ENCODE assay signal across 8 mouse cellular contexts in the genomic region with DNA sequence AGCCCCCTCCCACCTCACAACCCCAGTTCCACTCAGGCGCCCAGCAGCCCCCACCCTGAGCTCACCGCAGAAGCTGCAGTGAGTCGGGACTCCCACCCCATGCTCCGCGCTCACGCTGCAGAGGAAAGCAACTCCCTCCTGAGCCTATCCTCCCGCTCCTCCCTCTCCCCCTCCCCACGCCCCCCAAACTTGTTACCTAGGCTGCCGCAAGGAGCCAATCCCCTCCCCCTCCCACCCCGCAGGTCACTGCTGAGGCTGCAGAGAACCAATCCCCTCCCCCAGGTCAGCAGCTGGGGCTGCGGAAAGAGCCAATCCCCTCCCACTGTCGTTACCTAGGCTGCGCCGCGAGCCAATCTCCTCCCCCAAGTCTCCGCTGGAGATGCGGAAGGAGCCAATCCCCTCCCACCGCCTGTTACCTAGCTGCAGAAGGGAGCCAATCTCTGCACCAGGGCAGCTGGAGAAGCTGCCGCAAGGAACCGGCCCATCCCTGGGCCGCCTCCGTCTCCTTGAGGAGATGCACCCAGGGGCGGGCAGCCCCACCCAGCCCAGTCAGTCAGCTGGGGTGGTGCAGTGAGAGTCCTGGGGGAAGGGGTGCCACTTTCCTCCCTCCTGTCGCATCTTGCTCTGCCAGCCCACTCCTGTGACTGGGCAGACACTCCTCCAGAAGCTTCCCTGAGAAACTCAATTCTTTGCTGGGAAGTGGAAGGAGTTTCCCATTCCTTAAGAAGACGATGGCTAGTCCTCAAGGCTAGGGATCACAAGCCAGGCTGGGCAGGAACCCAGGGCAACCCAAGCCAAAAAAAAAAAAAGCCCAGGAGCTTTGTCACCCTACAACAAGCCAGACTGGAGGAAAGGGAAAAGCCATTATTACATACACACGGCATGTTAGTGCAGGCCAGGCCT. TPM values are rescaled to one million over a fixed set of nuclear protein-coding genes. Genes with fewer than 3 reads are reported as not detected.
DNase-seq lines count a peak whose midpoint lies in the region; ATAC-seq and TF ChIP-seq lines count a peak whose summit lies in the region.

No protein-coding gene starts in this region.

- WGBS in heart, embryonic 14.5 days: under 1% methylated on average over 24 of the region's 26 CpGs
- WGBS in liver, embryonic 11.5 days: 5% methylated on average over 25 of the region's 26 CpGs

- peak overlapping the region; percentile 57 for H3K27ac ChIP-seq in brown adipose tissue, adult 24 weeks (replicated peaks; ENCODE audit: low read depth, low read length)
- peak overlapping the region; percentile 77 to 99 for H3K27ac ChIP-seq in heart, embryonic 14.5 days (replicated peaks in 1 of 2; ENCODE audit: control insufficient read depth in 1 of 2, insufficient read depth in 1 of 2, low read depth in 2 of 2, low read length in 2 of 2)
- peak overlapping the region; percentile 70 for H3K27ac ChIP-seq in liver, embryonic 11.5 days (ENCODE audit: low read depth, low read length)

- H3K9me3 ChIP-seq in heart, embryonic 14.5 days (ENCODE audit: control insufficient read depth, low read length): no peaks in the 10 kb centered on the region
- no peaks in the 10 kb centered on the region for H3K9me3 ChIP-seq in liver, embryonic 11.5 days (ENCODE audit: control insufficient read depth, low read length)

- peaks cover 57% of the 10 kb centered on the region for H3K36me3 ChIP-seq in heart, embryonic 14.5 days (ENCODE audit: control insufficient read depth, insufficient read depth, low read length)
- peaks cover 43% of the 10 kb centered on the region for H3K36me3 ChIP-seq in liver, embryonic 11.5 days (ENCODE audit: control insufficient read depth, insufficient read depth, low read length)
- H3K36me3 ChIP-seq in myocyte (ENCODE audit: control insufficient read depth, insufficient read depth): peaks cover 40% of the 10 kb centered on the region

- H3K27me3 ChIP-seq in heart, embryonic 14.5 days (ENCODE audit: control insufficient read depth, insufficient read depth, low read length): no peaks in the 10 kb centered on the region
- no peaks in the 10 kb centered on the region for H3K27me3 ChIP-seq in liver, embryonic 11.5 days (replicated peaks; ENCODE audit: control insufficient read depth, insufficient read depth, low read length)
- H3K27me3 ChIP-seq in myocyte (ENCODE audit: control insufficient read depth, insufficient read depth, insufficient read length): no peaks in the 10 kb centered on the region

- peak overlapping the region; percentile 66 for H3K4me3 ChIP-seq in brown adipose tissue, adult 24 weeks (ENCODE audit: insufficient read depth, low read depth, low read length)
- peak overlapping the region; percentile 44 to 67 for H3K4me3 ChIP-seq in heart, embryonic 14.5 days (ENCODE audit: control insufficient read depth in 1 of 2, insufficient read depth in 1 of 2, low read depth in 1 of 2, low read length in 2 of 2)
- H3K4me3 ChIP-seq in liver, embryonic 11.5 days (ENCODE audit: low read depth, low read length): peak overlapping the region; percentile 55
- H3K4me3 ChIP-seq in myocyte: peak overlapping the region; percentile 93

- TF ChIP-seq POLR2A in myocyte (IDR thresholded peaks at IDR 0.05; ENCODE audit: insufficient read length, low read depth): peak; percentile 89

- peaks cover 13% of the 10 kb centered on the region; the same call in 1 of the 2 replicates for H3K4me1 ChIP-seq in brown adipose tissue, adult 24 weeks (ENCODE audit: control insufficient read depth, insufficient read depth, insufficient read length, low read length)
- H3K4me1 ChIP-seq in heart, embryonic 14.5 days (ENCODE audit: control insufficient read depth in 2 of 2, insufficient read depth in 2 of 2, low read length in 2 of 2): peaks cover 40 to 60% of the 10 kb centered on the region in 2 experiments
- H3K4me1 ChIP-seq in liver, embryonic 11.5 days (replicated peaks; ENCODE audit: control insufficient read depth, insufficient read depth, low read length): peaks cover 55% of the 10 kb centered on the region

- peak overlapping the region; percentile 73 for H3K9ac ChIP-seq in heart, embryonic 14.5 days (ENCODE audit: low read length)
- H3K9ac ChIP-seq in liver, embryonic 11.5 days (ENCODE audit: low read depth, low read length): peak overlapping the region; percentile 57

- peak; percentile 99 for ATAC-seq in CD4-positive, CD25-positive, alpha-beta regulatory T cell, adult 4 months
- ATAC-seq in erythroid progenitor cell, adult 5-6 weeks (replicated peaks; ENCODE audit: low FRiP score, poor library complexity, severe bottlenecking): peak; percentile 89
- ATAC-seq in heart, embryonic 14.5 days (ENCODE audit: insufficient number of reproducible peaks, insufficient read depth, low FRiP score, low read depth): peak; percentile 77
- peak; percentile 83 for ATAC-seq in liver, embryonic 11.5 days (replicated peaks; ENCODE audit: low FRiP score)

- peak overlapping the region; percentile 98 for H3K4me2 ChIP-seq in heart, embryonic 14.5 days (ENCODE audit: low read length)
- H3K4me2 ChIP-seq in liver, embryonic 11.5 days: peak overlapping the region; percentile 88
- H3K4me2 ChIP-seq in myocyte (ENCODE audit: low read depth): peak overlapping the region; percentile 96

- peaks cover 82% of the 10 kb centered on the region for H3K79me2 ChIP-seq in myocyte (ENCODE audit: control insufficient read depth, insufficient read depth)

- peak; percentile 92 for DNase-seq in kidney, postnatal 10 days
- DNase-seq in liver, embryonic 11.5 days (ENCODE audit: low spot score): peak; percentile 82
- peak; percentile 80 to 89 for DNase-seq in spleen, postnatal 4 days (ENCODE audit: low spot score in 2 of 2)

- peak overlapping the region; percentile 67 for H3ac ChIP-seq in myocyte (ENCODE audit: control insufficient read depth, insufficient read length)

TF ChIP-seq in myocyte, 11 proteins besides CTCF, POLR2A, EP300 and RAD21 (continues in another document):
- TF ChIP-seq CEBPB (IDR thresholded peaks at IDR 0.05; ENCODE audit: insufficient read depth, poor library complexity, severe bottlenecking) (no peak), USF1 (IDR thresholded peaks at IDR 0.05; ENCODE audit: low read depth) (no peak), POLR2AphosphoS2 (IDR thresholded peaks at IDR 0.05; ENCODE audit: insufficient read length, low read depth) (peak; percentile 94), MYOD1 (IDR thresholded peaks at IDR 0.05; ENCODE audit: control insufficient read depth in 1 of 3, insufficient read length in 2 of 3, low read depth in 2 of 3) (peak in 1 of 3 experiments; percentile 62), MYOG (IDR thresholded peaks at IDR 0.05; ENCODE audit: control insufficient read depth in 1 of 3, insufficient read depth in 1 of 3, insufficient read length in 2 of 3, low read depth in 2 of 3) (peak in 1 of 3 experiments; percentile 67), MAX (IDR thresholded peaks at IDR 0.05; ENCODE audit: low read depth) (no peak), SRF (IDR thresholded peaks at IDR 0.05; ENCODE audit: control insufficient read depth, insufficient read length, low read depth) (no peak), E2F4 (IDR thresholded peaks at IDR 0.05; ENCODE audit: insufficient read depth) (no peak), REST (IDR thresholded peaks at IDR 0.05; ENCODE audit: insufficient read depth, insufficient read length) (no peak), TCF3 (IDR thresholded peaks at IDR 0.05; ENCODE audit: insufficient read length, low read depth) (no peak)

RNA-seq across cellular contexts. Expression of a gene that starts 5.6 kb away (rescaled TPM):
- polyA plus RNA-seq in CD4-positive, CD25-positive, alpha-beta regulatory T cell, adult 4 months (2017; shearing (Covaris generic)): 10 to 100 TPM; 21.3 to 26.1 TPM
- polyA plus RNA-seq in brown adipose tissue, adult 24 weeks (2012; ENCODE audit: insufficient read depth, insufficient read length, missing spikeins): 333 and 448 TPM in 2 replicates
- total RNA-seq in erythroid progenitor cell, adult 5-6 weeks (2015; ENCODE audit: low replicate concordance): 34.4 and 34.6 TPM in 2 replicates
- total RNA-seq in erythroid progenitor cell, adult 5-6 weeks (2017; ENCODE audit: low replicate concordance): 34.8 and 37.4 TPM in 2 replicates
- 49.7 and 55.1 TPM in 2 replicates for polyA plus RNA-seq in heart, embryonic 14.5 days (2014; fragmentation: Nextera tagmentation; extraction: Ambion mirVana)
- polyA plus RNA-seq in liver, embryonic 11.5 days (2014; fragmentation: Nextera tagmentation; extraction: Ambion mirVana): 27.6 and 28.9 TPM in 2 replicates
- 518 TPM for polyA plus RNA-seq in myocyte (2012; fragmentation: generic; extraction: Trizol)

RNA-seq across cellular contexts. Expression of a gene that starts 25.5 kb away (rescaled TPM):
- not detected for polyA plus RNA-seq in CD4-positive, CD25-positive, alpha-beta regulatory T cell, adult 4 months (2017; shearing (Covaris generic))
- polyA plus RNA-seq in brown adipose tissue, adult 24 weeks (2012; ENCODE audit: insufficient read depth, insufficient read length, missing spikeins): 55.7 and 98.7 TPM in 2 replicates
- not detected in 2 replicates for total RNA-seq in erythroid progenitor cell, adult 5-6 weeks (2015; ENCODE audit: low replicate concordance)
- total RNA-seq in erythroid progenitor cell, adult 5-6 weeks (2017; ENCODE audit: low replicate concordance): not detected in 2 replicates
- polyA plus RNA-seq in heart, embryonic 14.5 days (2014; fragmentation: Nextera tagmentation; extraction: Ambion mirVana): 134 and 141 TPM in 2 replicates
- polyA plus RNA-seq in liver, embryonic 11.5 days (2014; fragmentation: Nextera tagmentation; extraction: Ambion mirVana): 33.6 and 41.2 TPM in 2 replicates
- 120 TPM for polyA plus RNA-seq in myocyte (2012; fragmentation: generic; extraction: Trizol)

RNA-seq across cellular contexts. Expression of a gene that starts 35.2 kb away (rescaled TPM):
- polyA plus RNA-seq in CD4-positive, CD25-positive, alpha-beta regulatory T cell, adult 4 months (2017; shearing (Covaris generic)): 10 to 100 TPM; 50.8 to 52.7 TPM
- 24.3 and 31.2 TPM in 2 replicates for polyA plus RNA-seq in brown adipose tissue, adult 24 weeks (2012; ENCODE audit: insufficient read depth, insufficient read length, missing spikeins)
- total RNA-seq in erythroid progenitor cell, adult 5-6 weeks (2015; ENCODE audit: low replicate concordance): 41.5 and 60.9 TPM in 2 replicates
- total RNA-seq in erythroid progenitor cell, adult 5-6 weeks (2017; ENCODE audit: low replicate concordance): 60.8 and 75.6 TPM in 2 replicates
- 41.1 and 44.2 TPM in 2 replicates for polyA plus RNA-seq in heart, embryonic 14.5 days (2014; fragmentation: Nextera tagmentation; extraction: Ambion mirVana)
- 76.7 and 82.0 TPM in 2 replicates for polyA plus RNA-seq in liver, embryonic 11.5 days (2014; fragmentation: Nextera tagmentation; extraction: Ambion mirVana)
- polyA plus RNA-seq in myocyte (2012; fragmentation: generic; extraction: Trizol): 34.6 TPM

RNA-seq across cellular contexts. Expression of a gene that starts 46.8 kb away (rescaled TPM):
- 10 to 100 TPM; 11.7 to 21.8 TPM for polyA plus RNA-seq in CD4-positive, CD25-positive, alpha-beta regulatory T cell, adult 4 months (2017; shearing (Covaris generic))
- polyA plus RNA-seq in brown adipose tissue, adult 24 weeks (2012; ENCODE audit: insufficient read depth, insufficient read length, missing spikeins): 4.0 and 7.6 TPM in 2 replicates
- total RNA-seq in erythroid progenitor cell, adult 5-6 weeks (2015; ENCODE audit: low replicate concordance): 14.4 and 31.9 TPM in 2 replicates
- total RNA-seq in erythroid progenitor cell, adult 5-6 weeks (2017; ENCODE audit: low replicate concordance): 36.2 and 49.7 TPM in 2 replicates
- polyA plus RNA-seq in heart, embryonic 14.5 days (2014; fragmentation: Nextera tagmentation; extraction: Ambion mirVana): 4.3 and 6.1 TPM in 2 replicates
- polyA plus RNA-seq in liver, embryonic 11.5 days (2014; fragmentation: Nextera tagmentation; extraction: Ambion mirVana): 10.5 and 12.0 TPM in 2 replicates
- 18.4 TPM for polyA plus RNA-seq in myocyte (2012; fragmentation: generic; extraction: Trizol)

Comparison
In these comparisons a context has a peak if more than half of its experiments do, and no peak if none do; other contexts are left out.
1. Peak in every context shown above with its lines: DNase-seq, ATAC-seq, H3K4me3 ChIP-seq and H3K27ac ChIP-seq.
2. RNA of a gene that starts 25.5 kb away (polyA plus RNA-seq): 134 to 141 TPM in heart, embryonic 14.5 days, 120 TPM in myocyte (single experiment), 55.7 to 98.7 TPM in brown adipose tissue, adult 24 weeks and 33.6 to 41.2 TPM in liver, embryonic 11.5 days; not detected in CD4-positive, CD25-positive, alpha-beta regulatory T cell, adult 4 months; every median in the first group is over 10 times any median in the second.